Mouse (Mus musculus): Measurements from ENCODE around the gene Supt20. TPM values are rescaled to one million over a fixed set of nuclear protein-coding genes. Genes with fewer than 3 reads are reported as not detected.
A peak's percentile ranks its signal among the peaks of the same experiment; 100 is the strongest.
"Not testable (repeated sequence)": the region's sequence is repeated elsewhere in the genome, so short reads cannot be mapped to it uniquely, and the experiment has no call there.

The Supt20 gene
- polyA plus RNA-seq, 1 experiment from 2014 or later = 111 TPM

GRCm38 (mm10) chr3:54685202-54685601 lies 7.4 kb upstream of the Supt20 start:
- no peaks in the 10 kb centered on the region for H3K9me3 ChIP-seq (ENCODE audit: control insufficient read depth, low read depth, low read length)
- H3K4me2 ChIP-seq (replicated peaks; ENCODE audit: low read depth, low read length) = no peak overlapping the region
- H3K9ac ChIP-seq (replicated peaks; ENCODE audit: low read depth, low read length) = no peak overlapping the region
- no peaks in the 10 kb centered on the region for H3K36me3 ChIP-seq (ENCODE audit: control insufficient read depth, insufficient read depth, low read length)
- no peak overlapping the region for H3K4me3 ChIP-seq (ENCODE audit: low read depth, low read length)
- no peak overlapping the region for H3K27ac ChIP-seq (ENCODE audit: low read length)
- H3K27me3 ChIP-seq (ENCODE audit: control insufficient read depth, insufficient read depth, low read length) = no peaks in the 10 kb centered on the region
- H3K4me1 ChIP-seq (ENCODE audit: control insufficient read depth, insufficient read depth, low read length) = no peaks in the 10 kb centered on the region
- WGBS = 93% methylated on average over 3 of the region's 3 CpGs
- no peak for ATAC-seq (ENCODE audit: insufficient number of reproducible peaks, insufficient read depth, low FRiP score, low read depth)

GRCm38 (mm10) chr3:54687245-54687644 lies 5.4 kb upstream of the Supt20 start:
- H3K27me3 ChIP-seq (ENCODE audit: control insufficient read depth, insufficient read depth, low read length) = no peaks in the 10 kb centered on the region
- ATAC-seq (ENCODE audit: insufficient number of reproducible peaks, insufficient read depth, low FRiP score, low read depth) = no peak
- H3K9ac ChIP-seq (replicated peaks; ENCODE audit: low read depth, low read length) = no peak overlapping the region
- H3K4me1 ChIP-seq (ENCODE audit: control insufficient read depth, insufficient read depth, low read length) = no peaks in the 10 kb centered on the region
- H3K36me3 ChIP-seq (ENCODE audit: control insufficient read depth, insufficient read depth, low read length) = no peaks in the 10 kb centered on the region
- 29% methylated on average over 2 of the region's 2 CpGs for WGBS
- no peak overlapping the region for H3K4me2 ChIP-seq (replicated peaks; ENCODE audit: low read depth, low read length)
- no peak overlapping the region for H3K4me3 ChIP-seq (ENCODE audit: low read depth, low read length)
- H3K27ac ChIP-seq (ENCODE audit: low read length) = no peak overlapping the region
- no peaks in the 10 kb centered on the region for H3K9me3 ChIP-seq (ENCODE audit: control insufficient read depth, low read depth, low read length)

- H3K4me2 ChIP-seq (replicated peaks; ENCODE audit: low read depth, low read length) = no peak overlapping the region
- 40% methylated on average over 2 of the region's 2 CpGs for WGBS
- no peaks in the 10 kb centered on the region for H3K36me3 ChIP-seq (ENCODE audit: control insufficient read depth, insufficient read depth, low read length)
- H3K4me1 ChIP-seq (ENCODE audit: control insufficient read depth, insufficient read depth, low read length) = no peaks in the 10 kb centered on the region
- ATAC-seq (ENCODE audit: insufficient number of reproducible peaks, insufficient read depth, low FRiP score, low read depth) = no peak
- no peak overlapping the region for H3K9ac ChIP-seq (replicated peaks; ENCODE audit: low read depth, low read length)
- no peaks in the 10 kb centered on the region for H3K27me3 ChIP-seq (ENCODE audit: control insufficient read depth, insufficient read depth, low read length)
- H3K9me3 ChIP-seq (ENCODE audit: control insufficient read depth, low read depth, low read length) = no peaks in the 10 kb centered on the region
- H3K4me3 ChIP-seq (ENCODE audit: low read depth, low read length) = no peak overlapping the region
- no peak overlapping the region for H3K27ac ChIP-seq (ENCODE audit: low read length)
These were observed 3.5 kb upstream of the Supt20 start for GRCm38 (mm10) chr3:54689091-54689490.

GRCm38 (mm10) chr3:54693056-54693415 lies 429 bp downstream of the Supt20 start:
- H3K4me2 ChIP-seq (replicated peaks; ENCODE audit: low read depth, low read length) = peak overlapping the region; percentile 39
- peaks cover 5% of the 10 kb centered on the region; the same call in 1 of the 2 replicates for H3K4me1 ChIP-seq (ENCODE audit: control insufficient read depth, insufficient read depth, low read length)
- H3K4me3 ChIP-seq (ENCODE audit: low read depth, low read length) = peak overlapping the region; percentile 56
- ATAC-seq (ENCODE audit: insufficient number of reproducible peaks, insufficient read depth, low FRiP score, low read depth) = no peak; the same call in 1 of the 2 replicates
- no peaks in the 10 kb centered on the region for H3K9me3 ChIP-seq (ENCODE audit: control insufficient read depth, low read depth, low read length)
- under 1% methylated on average over 8 of the region's 8 CpGs for WGBS
- peaks cover 15% of the 10 kb centered on the region for H3K36me3 ChIP-seq (ENCODE audit: control insufficient read depth, insufficient read depth, low read length)
- peak overlapping the region; percentile 46 for H3K9ac ChIP-seq (replicated peaks; ENCODE audit: low read depth, low read length)
- H3K27ac ChIP-seq (ENCODE audit: low read length) = peak overlapping the region; percentile 64
- H3K27me3 ChIP-seq (ENCODE audit: control insufficient read depth, insufficient read depth, low read length) = no peaks in the 10 kb centered on the region

GRCm38 (mm10) chr3:54699759-54700301 lies 7.2 kb downstream of the Supt20 start:
- Histone ChIP-seq H3K9ac (replicated peaks; ENCODE audit: low read depth, low read length) (no peak overlapping the region), H3K4me3 (ENCODE audit: low read depth, low read length) (no peak overlapping the region), H3K9me3 (ENCODE audit: control insufficient read depth, low read depth, low read length) (no peaks in the 10 kb centered on the region), H3K27ac (ENCODE audit: low read length) (no peak overlapping the region), H3K4me2 (replicated peaks; ENCODE audit: low read depth, low read length) (no peak overlapping the region), H3K36me3 (ENCODE audit: control insufficient read depth, insufficient read depth, low read length) (peaks cover 49% of the 10 kb centered on the region), H3K4me1 (ENCODE audit: control insufficient read depth, insufficient read depth, low read length) (no peaks in the 10 kb centered on the region), H3K27me3 (ENCODE audit: control insufficient read depth, insufficient read depth, low read length) (no peaks in the 10 kb centered on the region)
- WGBS = 70% methylated on average over 5 of the region's 5 CpGs
- no peak for ATAC-seq (ENCODE audit: insufficient number of reproducible peaks, insufficient read depth, low FRiP score, low read depth)

- H3K4me2 ChIP-seq (replicated peaks; ENCODE audit: low read depth, low read length); ATAC-seq (ENCODE audit: insufficient number of reproducible peaks, insufficient read depth, low FRiP score, low read depth); H3K9me3 ChIP-seq (ENCODE audit: control insufficient read depth, low read depth, low read length); H3K27me3 ChIP-seq (ENCODE audit: control insufficient read depth, insufficient read depth, low read length); H3K27ac ChIP-seq (ENCODE audit: low read length); H3K4me1 ChIP-seq (ENCODE audit: control insufficient read depth, insufficient read depth, low read length); H3K4me3 ChIP-seq (ENCODE audit: low read depth, low read length); H3K9ac ChIP-seq (replicated peaks; ENCODE audit: low read depth, low read length): not testable (repeated sequence)
- WGBS = 96% methylated on average over 8 of the region's 8 CpGs
- peaks cover 54% of the 10 kb centered on the region for H3K36me3 ChIP-seq (ENCODE audit: control insufficient read depth, insufficient read depth, low read length)
These were observed 11.5 kb downstream of the Supt20 start for GRCm38 (mm10) chr3:54704106-54704505.

- Histone ChIP-seq H3K4me2 (replicated peaks; ENCODE audit: low read depth, low read length) (no peak overlapping the region), H3K27ac (ENCODE audit: low read length) (no peak overlapping the region), H3K9me3 (ENCODE audit: control insufficient read depth, low read depth, low read length) (no peaks in the 10 kb centered on the region), H3K4me3 (ENCODE audit: low read depth, low read length) (no peak overlapping the region), H3K9ac (replicated peaks; ENCODE audit: low read depth, low read length) (no peak overlapping the region), H3K27me3 (ENCODE audit: control insufficient read depth, insufficient read depth, low read length) (no peaks in the 10 kb centered on the region), H3K36me3 (ENCODE audit: control insufficient read depth, insufficient read depth, low read length) (peaks cover 72% of the 10 kb centered on the region), H3K4me1 (ENCODE audit: control insufficient read depth, insufficient read depth, low read length) (no peaks in the 10 kb centered on the region)
- ATAC-seq (ENCODE audit: insufficient number of reproducible peaks, insufficient read depth, low FRiP score, low read depth) = no peak
- 89% methylated on average over 9 of the region's 9 CpGs for WGBS
These were observed 16.4 kb downstream of the Supt20 start for GRCm38 (mm10) chr3:54708972-54709371.

- Histone ChIP-seq H3K27me3 (ENCODE audit: control insufficient read depth, insufficient read depth, low read length) (no peaks in the 10 kb centered on the region), H3K36me3 (ENCODE audit: control insufficient read depth, insufficient read depth, low read length) (peaks cover 79% of the 10 kb centered on the region), H3K4me2 (replicated peaks; ENCODE audit: low read depth, low read length) (no peak within 1 kb of the TSS), H3K4me1 (ENCODE audit: control insufficient read depth, insufficient read depth, low read length) (no peaks in the 10 kb centered on the region), H3K4me3 (ENCODE audit: low read depth, low read length) (no peak within 1 kb of the TSS), H3K27ac (ENCODE audit: low read length) (no peak within 1 kb of the TSS), H3K9me3 (ENCODE audit: control insufficient read depth, low read depth, low read length) (no peaks in the 10 kb centered on the region), H3K9ac (replicated peaks; ENCODE audit: low read depth, low read length) (no peak within 1 kb of the TSS)
- WGBS = 90% methylated on average over 6 of the region's 6 CpGs
- ATAC-seq (ENCODE audit: insufficient number of reproducible peaks, insufficient read depth, low FRiP score, low read depth) = no peak
These were observed 21.6 kb downstream of the Supt20 start, which contains the start of gene Gm21958 for GRCm38 (mm10) chr3:54714253-54714652. Gm21958 (minus strand) TSS chr3:54714353.

GRCm38 (mm10) chr3:54715461-54715860 lies 22.9 kb downstream of the Supt20 start:
- Histone ChIP-seq H3K9me3 (ENCODE audit: control insufficient read depth, low read depth, low read length) (no peaks in the 10 kb centered on the region), H3K4me3 (ENCODE audit: low read depth, low read length) (no peak overlapping the region), H3K4me2 (replicated peaks; ENCODE audit: low read depth, low read length) (no peak overlapping the region), H3K27ac (ENCODE audit: low read length) (no peak overlapping the region), H3K4me1 (ENCODE audit: control insufficient read depth, insufficient read depth, low read length) (no peaks in the 10 kb centered on the region), H3K36me3 (ENCODE audit: control insufficient read depth, insufficient read depth, low read length) (peaks cover 71% of the 10 kb centered on the region), H3K27me3 (ENCODE audit: control insufficient read depth, insufficient read depth, low read length) (no peaks in the 10 kb centered on the region), H3K9ac (replicated peaks; ENCODE audit: low read depth, low read length) (no peak overlapping the region)
- 87% methylated on average over 6 of the region's 6 CpGs for WGBS
- no peak for ATAC-seq (ENCODE audit: insufficient number of reproducible peaks, insufficient read depth, low FRiP score, low read depth)

Measured in stomach, embryonic 14.5 days (tissue).